Mouse (Mus musculus) layer of hippocampus, adult 9-11 months (tissue): ENCODE results near the gene Aspa.

Experiments used
- DNase-seq: peaks from one replicate; pipeline ENCODE4 v3.0.0; 2022

Gene Aspa

DNA sequence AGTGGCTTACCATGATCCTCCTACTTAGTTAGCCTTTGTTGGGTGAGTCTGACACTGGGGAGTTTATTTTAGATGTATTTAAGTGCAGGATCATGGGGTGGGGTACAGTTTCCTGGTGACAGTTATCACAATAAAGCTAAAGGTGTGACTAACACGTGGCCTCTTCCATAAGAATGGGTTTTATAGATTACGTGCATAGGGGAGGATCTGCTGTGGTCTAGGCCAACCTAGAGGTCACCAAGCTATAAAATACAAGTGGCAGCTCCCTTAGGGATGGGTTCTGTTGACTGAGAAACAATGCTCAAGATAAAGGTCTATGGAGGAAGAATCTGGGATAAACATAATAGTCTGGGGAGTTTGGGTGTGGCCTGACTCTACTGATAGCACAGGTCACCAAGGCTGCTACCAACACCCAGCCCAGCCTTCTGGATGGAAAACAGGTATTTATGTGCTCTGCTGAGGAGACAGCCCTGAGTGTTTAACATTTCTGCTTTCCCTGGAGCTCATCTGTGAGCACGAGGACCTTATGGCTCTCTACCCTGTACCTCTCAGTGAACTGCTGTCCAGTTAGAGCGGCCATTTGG, 71.9 kb downstream of the Aspa start:
- no peak for DNase-seq
